Mouse (Mus musculus) heart, adult 11 months (tissue): ENCODE data around the gene Ctcfl.
A peak's percentile ranks its signal among the peaks of the same experiment; 100 is the strongest.

Experiments
- DNase-seq: peaks from one replicate; pipeline ENCODE4 v3.0.0; 2022

Gene Ctcfl

GRCm38 (mm10) chr2:173082706-173083105 is 36.6 kb downstream of the Ctcfl start:
- no peak for DNase-seq

DNA sequence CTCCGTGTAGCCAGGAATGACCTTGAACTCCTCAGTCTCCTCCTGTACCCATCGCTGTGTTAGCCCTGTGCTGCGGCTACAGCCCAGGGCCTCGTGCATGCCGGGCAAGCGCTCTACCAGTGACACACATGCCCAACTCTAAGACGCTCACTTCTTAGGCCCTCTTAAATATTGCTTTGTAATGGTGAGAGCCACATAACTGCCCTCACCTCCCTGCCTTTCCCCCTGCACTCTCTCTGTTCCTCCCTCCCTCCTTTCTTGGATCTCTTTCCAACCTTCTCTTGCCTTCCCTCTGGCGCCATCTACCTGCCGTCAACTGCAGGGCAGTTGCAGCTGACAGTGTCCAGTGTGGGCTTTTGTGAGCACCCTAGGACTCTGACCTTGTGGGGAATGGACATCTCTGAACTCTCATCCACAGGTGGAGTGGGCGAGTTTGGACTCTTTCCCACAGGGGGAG is 38.5 kb downstream of the Ctcfl start:
- DNase-seq = peak; percentile 96

DNA sequence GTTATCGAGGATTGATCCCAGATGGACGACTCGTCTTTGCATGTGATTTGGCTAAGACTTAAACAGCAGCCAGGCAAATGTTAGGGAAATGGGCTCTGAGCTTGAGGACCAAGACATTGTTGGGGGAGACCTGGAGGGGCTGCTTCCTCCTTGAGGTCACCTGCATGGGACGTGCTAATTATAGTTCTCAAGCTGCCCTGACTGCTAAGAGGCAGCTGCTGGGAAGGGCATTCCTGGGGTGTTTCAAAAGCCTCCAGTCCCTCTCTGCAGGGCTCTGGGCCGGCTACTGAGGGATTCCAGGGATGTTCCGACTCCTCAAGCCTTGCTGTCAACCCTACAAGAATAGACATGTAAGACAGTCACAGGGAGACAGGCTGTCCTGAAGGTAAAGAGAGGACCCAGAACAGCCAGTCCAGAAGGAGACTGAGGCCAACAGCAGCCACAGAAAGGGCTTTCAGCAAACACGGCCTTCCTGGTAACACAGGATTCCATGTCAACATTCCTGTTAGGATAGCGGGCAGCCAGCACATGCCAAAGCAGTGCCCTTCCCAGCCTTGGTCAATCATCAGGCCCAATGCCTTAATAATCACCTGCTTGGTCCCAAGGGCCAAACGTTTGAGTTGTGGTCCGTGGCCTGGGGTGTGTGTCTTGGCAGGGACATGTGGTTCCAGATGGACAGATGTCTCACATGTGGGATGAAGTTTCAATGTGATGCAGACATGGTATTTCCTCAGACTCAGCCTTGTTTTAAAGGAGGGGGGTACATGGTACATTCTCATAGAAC is 39.4 kb downstream of the Ctcfl start:
- DNase-seq = peak; percentile 82

DNA sequence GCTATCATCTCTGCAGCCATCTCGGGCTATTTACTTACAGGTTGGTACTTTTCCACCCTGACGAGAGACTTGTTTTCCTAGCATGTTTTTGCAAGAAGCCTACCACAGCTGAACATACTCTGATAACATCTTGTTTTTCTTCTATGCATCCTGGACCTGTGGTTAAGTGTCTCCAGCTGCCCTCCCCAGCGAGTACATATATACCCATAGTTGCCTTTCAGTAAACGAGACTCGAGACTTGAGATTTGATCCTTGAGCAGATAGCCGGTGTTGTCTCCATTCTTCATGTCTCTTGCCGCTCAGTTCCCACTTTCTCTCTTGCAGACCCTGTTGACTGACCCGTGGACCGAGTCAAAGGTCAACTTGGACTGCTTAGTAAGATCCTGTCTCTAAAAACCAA is 42.4 kb downstream of the Ctcfl start:
- no peak for DNase-seq

DNA sequence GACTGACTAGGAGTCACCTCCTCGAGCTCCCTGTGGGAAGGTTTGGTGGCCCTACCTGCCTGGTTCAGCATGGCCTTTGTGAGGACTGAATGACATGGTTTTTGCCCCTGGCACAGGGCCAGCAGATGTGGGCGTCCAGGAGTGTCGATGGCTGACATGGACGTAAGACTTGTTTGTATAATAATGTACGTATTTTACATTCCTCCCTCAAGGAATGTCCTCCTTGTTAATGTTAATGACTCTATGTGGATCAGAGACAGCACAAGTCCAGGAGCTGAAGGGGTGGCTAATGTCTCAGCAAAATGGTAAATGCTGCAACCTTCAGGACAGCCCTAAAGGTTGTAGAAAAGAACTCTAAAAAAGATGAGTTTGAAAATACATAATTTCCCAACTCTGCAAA is 45.7 kb downstream of the Ctcfl start:
- DNase-seq = no peak

DNA sequence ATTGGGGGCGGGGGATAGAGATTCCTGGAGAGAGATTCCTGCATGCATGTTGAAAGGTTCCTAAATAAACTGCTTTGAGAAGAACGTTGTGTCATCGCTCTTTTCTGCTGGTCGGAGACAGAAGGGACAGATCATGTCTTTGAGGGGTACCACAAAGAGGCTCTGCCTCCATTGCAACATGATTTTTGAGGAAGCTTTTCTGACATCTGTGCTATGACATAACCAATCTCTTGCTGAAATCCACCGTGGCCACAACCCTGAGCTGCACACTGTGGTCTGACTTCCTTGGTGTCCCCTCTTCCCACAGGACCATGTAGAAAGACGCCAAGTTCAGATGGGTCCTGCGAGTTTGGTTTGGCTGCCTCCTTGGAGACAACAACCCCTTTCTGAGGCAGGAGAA is 46.4 kb downstream of the Ctcfl start:
- DNase-seq = no peak

GRCm38 (mm10) chr2:173064864-173065263 is 54.5 kb downstream of the Ctcfl start:
- no peak for DNase-seq

- DNase-seq = no peak
Measured at GRCm38 (mm10) chr2:173063219-173063618, 56.1 kb downstream of the Ctcfl start.

- DNase-seq = no peak
Measured at GRCm38 (mm10) chr2:173061443-173062351, 57.6 kb downstream of the Ctcfl start.

DNA sequence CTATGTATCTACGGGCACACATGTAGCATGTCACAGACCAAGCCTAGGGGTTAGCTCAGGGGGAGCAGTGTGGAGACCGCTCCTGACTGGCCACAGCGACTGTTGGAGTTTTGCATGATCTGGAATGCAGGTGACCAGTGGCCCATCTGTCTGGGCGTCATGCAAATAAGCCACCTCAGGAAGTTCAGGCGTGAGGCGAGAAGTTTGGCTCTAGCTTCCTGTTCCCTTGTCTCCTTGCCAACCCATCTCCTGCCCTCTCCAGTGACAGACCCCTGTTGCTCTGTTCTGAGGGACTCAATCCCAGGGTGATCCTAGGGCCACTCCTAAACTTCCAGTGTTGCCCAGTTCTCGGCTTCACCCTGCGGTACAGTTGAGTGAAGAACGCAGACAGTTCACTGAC is 58.9 kb downstream of the Ctcfl start:
- DNase-seq = peak; percentile 85

DNA sequence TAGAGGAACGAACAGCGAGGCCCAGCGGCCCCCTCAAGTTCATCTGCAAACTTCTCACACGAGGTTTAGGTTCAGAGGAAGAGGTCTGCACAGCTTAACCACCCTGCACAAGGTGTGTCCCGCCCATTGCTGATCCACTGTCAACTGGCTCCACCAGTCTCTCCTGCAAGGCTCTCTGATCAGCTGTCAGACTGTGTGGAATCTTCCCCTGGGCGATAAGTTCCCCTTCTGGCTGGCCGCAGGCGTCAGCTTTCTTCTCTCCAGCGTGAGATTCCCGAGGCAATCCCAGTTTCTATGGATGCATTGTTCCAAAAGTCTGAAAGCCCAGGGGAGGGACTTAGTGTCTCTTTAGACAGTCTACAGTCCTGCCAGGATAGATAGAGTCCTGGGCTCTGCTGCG is 61.1 kb downstream of the Ctcfl start:
- peak; percentile 88 for DNase-seq

DNA sequence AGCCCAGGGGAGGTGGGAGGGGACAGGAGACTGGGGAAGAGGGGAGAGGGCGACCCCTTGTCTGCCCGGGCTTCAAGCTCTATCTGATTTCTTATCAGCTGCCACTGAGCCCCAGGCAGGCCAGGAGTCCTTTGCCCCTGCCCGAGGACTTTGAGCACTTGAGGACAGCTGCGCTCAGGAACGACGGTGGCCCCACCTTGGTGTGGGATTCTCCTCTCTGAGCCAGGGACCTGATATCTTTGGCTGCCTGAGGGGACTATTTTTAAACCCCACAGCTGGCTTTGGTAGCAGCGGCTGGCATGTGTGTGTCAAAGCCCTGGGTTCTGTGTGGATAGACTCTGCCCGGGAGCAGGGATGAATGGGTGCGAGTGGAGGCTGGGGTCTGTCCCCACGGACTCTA is 61.7 kb downstream of the Ctcfl start:
- peak; percentile 97 for DNase-seq

GRCm38 (mm10) chr2:173056882-173057315 is 62.4 kb downstream of the Ctcfl start:
- peak; percentile 85 for DNase-seq

- no peak for DNase-seq
Measured at GRCm38 (mm10) chr2:173056303-173056881, 62.9 kb downstream of the Ctcfl start.

DNA sequence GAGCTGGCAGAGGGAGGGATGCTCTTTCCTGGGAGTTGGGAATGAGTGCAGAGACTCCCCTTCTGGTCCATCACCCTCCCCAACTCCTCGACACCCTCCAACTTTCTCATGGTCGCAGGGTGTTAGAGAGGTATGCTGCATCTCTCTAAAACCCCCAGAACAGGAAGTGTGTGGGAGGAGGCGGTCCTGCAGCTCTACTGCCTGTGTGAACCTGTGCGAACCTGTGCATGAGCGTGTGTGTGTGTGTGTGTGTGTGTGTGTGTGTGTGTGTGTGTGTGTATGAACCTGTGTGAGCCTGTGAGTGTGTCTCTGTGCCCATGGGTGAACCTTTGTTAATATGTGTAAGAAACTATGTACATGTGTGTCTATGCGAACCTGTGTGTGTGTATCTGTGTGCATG is 65.5 kb downstream of the Ctcfl start:
- DNase-seq = no peak

DNA sequence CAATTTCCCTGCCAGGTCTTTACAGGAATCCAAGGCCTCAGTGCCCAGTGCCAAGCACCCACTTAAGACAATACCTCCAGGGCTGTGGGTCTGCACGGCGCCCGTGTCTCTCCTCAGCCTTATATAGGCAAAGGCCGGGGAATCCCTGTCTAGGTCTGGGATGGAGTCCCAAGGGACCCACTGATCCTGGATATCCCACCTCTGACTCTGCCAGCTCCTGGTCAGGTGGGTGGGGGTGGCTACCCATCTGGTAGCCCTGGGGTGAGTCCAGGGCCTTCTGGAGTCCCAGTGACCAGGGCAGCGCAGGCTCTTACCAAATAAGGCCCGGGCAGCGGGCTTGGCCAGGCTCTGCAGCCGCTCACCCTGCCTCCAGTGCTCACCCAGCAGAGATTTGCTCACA is 66.4 kb downstream of the Ctcfl start:
- DNase-seq = peak; percentile 94

GRCm38 (mm10) chr2:173050604-173051382 is 68.5 kb downstream of the Ctcfl start:
- DNase-seq = peak; percentile 88

DNA sequence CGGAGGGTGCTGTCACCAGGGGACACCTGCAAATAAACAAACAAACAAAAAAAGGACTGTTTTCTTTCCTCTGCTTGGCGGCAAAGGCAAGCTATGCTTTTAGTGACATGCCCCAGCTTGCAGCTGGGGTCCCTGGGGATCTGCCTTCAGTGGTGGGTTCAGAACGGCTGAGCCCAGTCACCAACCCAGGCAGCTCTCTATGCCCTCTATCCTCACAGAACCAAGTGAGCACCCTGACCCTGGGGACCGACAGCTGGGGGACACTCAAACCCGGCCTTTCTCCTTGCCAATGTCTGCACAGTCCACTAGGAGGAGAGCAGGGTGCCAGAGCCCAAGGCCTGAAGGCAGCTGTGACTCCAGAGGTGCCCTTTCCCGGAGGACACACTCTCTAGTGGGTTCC is 69.5 kb downstream of the Ctcfl start:
- DNase-seq = peak; percentile 90

GRCm38 (mm10) chr2:173049231-173049630 is 70.1 kb downstream of the Ctcfl start:
- DNase-seq = no peak

DNA sequence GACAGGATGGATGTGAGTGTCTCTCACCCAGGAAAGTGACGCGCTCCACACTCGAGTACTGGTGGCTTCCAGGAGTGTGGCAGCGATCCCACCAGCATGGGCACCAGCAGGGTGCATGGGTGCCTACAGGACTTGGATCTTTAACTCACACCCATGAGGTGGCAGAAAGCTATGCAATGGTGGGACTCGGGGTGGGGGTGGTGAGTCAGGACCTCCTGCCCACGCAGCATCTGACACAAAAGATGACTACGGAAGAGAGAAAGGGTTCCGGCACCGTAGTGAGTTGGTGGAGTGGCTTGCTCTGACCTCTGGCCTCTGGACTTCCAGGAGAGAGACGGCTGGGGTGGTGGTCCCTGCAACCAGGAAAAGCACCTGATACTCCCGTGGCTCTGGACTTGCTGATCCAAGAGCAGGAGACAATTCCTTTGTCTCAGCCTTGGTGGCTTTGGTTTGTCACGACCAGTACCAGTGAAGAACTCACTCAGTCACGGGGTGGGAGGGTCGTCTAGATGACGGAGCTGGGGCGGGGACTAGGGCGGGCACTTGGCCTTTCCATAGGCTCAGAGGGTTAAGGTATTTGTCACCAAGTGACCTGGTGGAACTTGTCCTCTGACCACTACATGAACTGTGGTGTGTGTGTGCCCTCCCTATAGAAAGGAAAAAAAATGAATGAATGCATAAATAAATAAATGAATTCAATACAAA is 71.1 kb downstream of the Ctcfl start:
- no peak for DNase-seq

GRCm38 (mm10) chr2:173047471-173047870 is 71.9 kb downstream of the Ctcfl start:
- DNase-seq = peak; percentile 89
